Mouse (Mus musculus): ENCODE data around the gene Selenon.

Gene Selenon

GRCm38 (mm10) chr4:134551494-134552316 lies at the start of gene Selenon:
Selenon (minus strand) TSS chr4:134552166.
- in situ Hi-C loops (cut with MboI; ENCODE audit: unreplicated experiment in 2 of 2), result no loop called here

GRCm38 (mm10) chr4:134601404-134601803 lies 49.4 kb upstream of the Selenon start:
- in situ Hi-C loops (cut with MboI; ENCODE audit: unreplicated experiment in 2 of 2), result no loop called here

GRCm38 (mm10) chr4:134600777-134601176 lies 48.8 kb upstream of the Selenon start:
- in situ Hi-C loops (cut with MboI; ENCODE audit: unreplicated experiment in 2 of 2), result no loop called here

GRCm38 (mm10) chr4:134600060-134600459 lies 48.1 kb upstream of the Selenon start:
- in situ Hi-C loops (cut with MboI; ENCODE audit: unreplicated experiment in 2 of 2), result no loop called here

- in situ Hi-C loops (cut with MboI; ENCODE audit: unreplicated experiment in 2 of 2), result no loop called here
These were observed 45.1 kb upstream of the Selenon start for GRCm38 (mm10) chr4:134596816-134597692.

GRCm38 (mm10) chr4:134594731-134595439 lies 42.9 kb upstream of the Selenon start:
- in situ Hi-C loops (cut with MboI; ENCODE audit: unreplicated experiment in 2 of 2), result no loop called here

- in situ Hi-C loops (cut with MboI; ENCODE audit: unreplicated experiment in 2 of 2), result no loop called here
These were observed 40.5 kb upstream of the Selenon start for GRCm38 (mm10) chr4:134592442-134592841.

- in situ Hi-C loops (cut with MboI; ENCODE audit: unreplicated experiment in 2 of 2), result no loop called here
These were observed 39.6 kb upstream of the Selenon start for GRCm38 (mm10) chr4:134591506-134592061.

GRCm38 (mm10) chr4:134590227-134590926 lies 38.4 kb upstream of the Selenon start:
- in situ Hi-C loops (cut with MboI; ENCODE audit: unreplicated experiment in 2 of 2), result no loop called here

- in situ Hi-C loops (cut with MboI; ENCODE audit: unreplicated experiment in 2 of 2), result no loop called here
These were observed 37.8 kb upstream of the Selenon start for GRCm38 (mm10) chr4:134589786-134590185.

GRCm38 (mm10) chr4:134588951-134589350 lies 37.0 kb upstream of the Selenon start:
- in situ Hi-C loops (cut with MboI; ENCODE audit: unreplicated experiment in 2 of 2), result no loop called here

- in situ Hi-C loops (cut with MboI; ENCODE audit: unreplicated experiment in 2 of 2), result no loop called here
These were observed 36.3 kb upstream of the Selenon start for GRCm38 (mm10) chr4:134588287-134588686.

GRCm38 (mm10) chr4:134587636-134588197 lies 35.8 kb upstream of the Selenon start:
- in situ Hi-C loops (cut with MboI; ENCODE audit: unreplicated experiment in 2 of 2), result no loop called here

- in situ Hi-C loops (cut with MboI; ENCODE audit: unreplicated experiment in 2 of 2), result no loop called here
These were observed 34.7 kb upstream of the Selenon start for GRCm38 (mm10) chr4:134586631-134587030.

- in situ Hi-C loops (cut with MboI; ENCODE audit: unreplicated experiment in 2 of 2), result no loop called here
These were observed 34.2 kb upstream of the Selenon start for GRCm38 (mm10) chr4:134586126-134586525.

GRCm38 (mm10) chr4:134583513-134583912 lies 31.5 kb upstream of the Selenon start:
- in situ Hi-C loops (cut with MboI; ENCODE audit: unreplicated experiment in 2 of 2), result loop anchor here in 1 of 2 experiments (5.0 kb wide), 1 partner anchor 41 kb away; no protein-coding TSS in a partner anchor

GRCm38 (mm10) chr4:134581365-134581764 lies 29.4 kb upstream of the Selenon start:
- in situ Hi-C loops (cut with MboI; ENCODE audit: unreplicated experiment in 2 of 2), result loop anchor here in 1 of 2 experiments (5.0 kb wide), 1 partner anchor 39 kb away; no protein-coding TSS in a partner anchor

GRCm38 (mm10) chr4:134580351-134581148 lies 28.6 kb upstream of the Selenon start:
- in situ Hi-C loops (cut with MboI; ENCODE audit: unreplicated experiment in 2 of 2), result loop anchor here in 1 of 2 experiments (5.0 kb wide), 1 partner anchor 38 kb away; no protein-coding TSS in a partner anchor

All from v-Abl transformed pro-B cells (cell line).